Mouse (Mus musculus) midbrain, postnatal 0 days (tissue): ENCODE results near the gene Pmel. TPM values are rescaled to one million over a fixed set of nuclear protein-coding genes. Genes with fewer than 3 reads are reported as not detected.

Experiments
- ATAC-seq: fragments of 200-750 bp; cut with Nextera tagmentation; 2 replicates; pipeline ENCODE4 v1.8.0; 2017; ENCODE audit warnings: moderate number of reproducible peaks, mild to moderate bottlenecking, moderate TSS enrichment, moderate library complexity; ENCODE audit not compliant: low FRiP score
- DNase-seq: peaks from one replicate; pipeline ENCODE4 v3.0.0-alpha.2; 2015; ENCODE audit warnings: low spot score
- H3K27ac ChIP-seq: fragments of 300-500 bp; sonication (generic); 2 replicates; pipeline ENCODE4 v1.5.1; 2014; ENCODE audit warnings: low read depth, mild to moderate bottlenecking, low read length, mixed read lengths
- H3K27me3 ChIP-seq: fragments of 300-500 bp; sonication (generic); 2 replicates; pipeline ENCODE4 v1.6.1; 2014; ENCODE audit warnings: low read length, control low read depth, mixed read lengths; ENCODE audit not compliant: insufficient read depth
- H3K36me3 ChIP-seq: fragments of 300-500 bp; sonication (generic); 2 replicates; pipeline ENCODE4 v1.6.1; 2014; ENCODE audit warnings: low read length, control low read depth, mixed read lengths; ENCODE audit not compliant: insufficient read depth
- H3K4me1 ChIP-seq: fragments of 300-500 bp; sonication (generic); 2 replicates; pipeline ENCODE4 v1.6.1; 2014; ENCODE audit warnings: mild to moderate bottlenecking, control low read depth, antibody characterized with exemption, low read length, mixed read lengths; ENCODE audit not compliant: insufficient read depth
- H3K4me2 ChIP-seq: fragments of 300-500 bp; sonication (generic); 2 replicates; pipeline ENCODE4 v1.6.1; 2014; ENCODE audit warnings: low read depth, mild to moderate bottlenecking, low read length, mixed read lengths; ENCODE audit not compliant: poor library complexity, severe bottlenecking
- H3K4me3 ChIP-seq: fragments of 300-500 bp; sonication (generic); 2 replicates; pipeline ENCODE4 v1.5.1; 2014; ENCODE audit warnings: low read depth, mild to moderate bottlenecking, low read length, moderate library complexity
- H3K9ac ChIP-seq: fragments of 300-500 bp; sonication (generic); replicated peaks from 2 replicates; pipeline ENCODE4 v1.6.1; 2014; ENCODE audit warnings: mild to moderate bottlenecking, low read length, moderate library complexity, mixed read lengths; ENCODE audit not compliant: poor library complexity, severe bottlenecking
- H3K9me3 ChIP-seq: fragments of 300-500 bp; sonication (generic); 2 replicates; pipeline ENCODE4 v1.6.1; 2016; ENCODE audit warnings: low read length, control low read depth
- CTCF ChIP-seq: IDR thresholded peaks from 2 replicates; pipeline ENCODE4 v1.5.1; 2016; ENCODE audit warnings: antibody characterized with exemption, mild to moderate bottlenecking
- WGBS: fragments of 180-500 bp; shearing (Covaris S2); extraction: QIAGEN DNeasy Blood & Tissue Kit; methylation state at CpG from one replicate; pipeline ENCODE4 v1.1.7; 2014; 5-methylcytosine and 5-hydroxymethylcytosine counted together
- polyA plus RNA-seq: library from polyadenylated mRNA; unstranded; fragments of >200 nt; fragmentation: Nextera tagmentation; extraction: Ambion mirVana; gene quantifications from 2 replicates; pipeline ENCODE4 v1.2.1, GENCODE M21; 2015
- total RNA-seq: library from RNA; depleted of rRNA; stranded (reverse); fragments of >200 nt; gene quantifications from 2 replicates; pipeline ENCODE4 v1.2.3, GENCODE M21; 2014; rRNA removed

Pmel gene
- total and polyA plus RNA-seq, 2 experiments from 2014 or later: 1.0 to 3.4 TPM

- H3K4me1 ChIP-seq: peaks cover 6% of the 10 kb centered on the region; the same call in 1 of the 2 replicates
- peaks cover 6% of the 10 kb centered on the region; the same call in 1 of the 2 replicates for H3K27me3 ChIP-seq
- ATAC-seq (no peak), DNase-seq (no peak)
- no peak for TF ChIP-seq CTCF
- H3K9ac ChIP-seq: peak overlapping the region; percentile 78; the same call in 1 of the 2 replicates
- peak overlapping the region; percentile 66 for H3K4me3 ChIP-seq
- H3K9me3 ChIP-seq: no peaks in the 10 kb centered on the region
- WGBS: 40% methylated on average over 9 of the region's 9 CpGs
- H3K4me2 ChIP-seq: peak overlapping the region; percentile 88
- H3K27ac ChIP-seq: peak overlapping the region; percentile 91
- H3K36me3 ChIP-seq: no peaks in the 10 kb centered on the region
These were observed 43.1 kb downstream of the Pmel start for GRCm38 (mm10) chr10:128746972-128747645.

GRCm38 (mm10) chr10:128747646-128748251 lies 43.8 kb downstream of the Pmel start, which contains the start of gene Pym1:
Gene Pym1, plus strand, starts transcription at chr10:128747889.
- H3K4me2 ChIP-seq: peak within 1 kb of the TSS; percentile 88
- peak within 1 kb of the TSS; percentile 66 for H3K4me3 ChIP-seq
- H3K4me1 ChIP-seq: peaks cover 6% of the 10 kb centered on the region; the same call in 1 of the 2 replicates
- peak; percentile 52 for ATAC-seq
- H3K9me3 ChIP-seq: no peaks in the 10 kb centered on the region
- TF ChIP-seq CTCF: no peak
- peak within 1 kb of the TSS; percentile 91 for H3K27ac ChIP-seq
- H3K36me3 ChIP-seq: no peaks in the 10 kb centered on the region
- WGBS: under 1% methylated on average over 36 of the region's 36 CpGs
- H3K9ac ChIP-seq: peak within 1 kb of the TSS; percentile 78
- DNase-seq: peak; percentile 34
- no peaks in the 10 kb centered on the region for H3K27me3 ChIP-seq

GRCm38 (mm10) chr10:128748252-128748864 lies 44.4 kb downstream of the Pmel start:
- DNase-seq (peak; percentile 95), ATAC-seq (peak; percentile 93)
- peak; percentile 65 for TF ChIP-seq CTCF
- Histone ChIP-seq H3K27me3 (no peaks in the 10 kb centered on the region), H3K36me3 (no peaks in the 10 kb centered on the region), H3K4me3 (peak overlapping the region; percentile 66), H3K27ac (peak overlapping the region; percentile 91), H3K9me3 (no peaks in the 10 kb centered on the region), H3K4me1 (peaks cover 6% of the 10 kb centered on the region; the same call in 1 of the 2 replicates), H3K9ac (peak overlapping the region; percentile 78), H3K4me2 (peak overlapping the region; percentile 88)
- under 1% methylated on average over 37 of the region's 37 CpGs for WGBS

Other genes with a start within 250 kb of the Pmel start
- gene Smarcc2, start 244.9 kb upstream of the Pmel start, total RNA-seq: 216 and 233 TPM in 2 replicates
- gene Smarcc2, start 244.9 kb upstream of the Pmel start, polyA plus RNA-seq: 129 and 143 TPM in 2 replicates
- gene Myl6, start 210.1 kb upstream of the Pmel start, total RNA-seq: 648 and 715 TPM in 2 replicates
- 946 and 1,057 TPM in 2 replicates for gene Myl6, start 210.1 kb upstream of the Pmel start, polyA plus RNA-seq
- gene Myl6b, start 205.5 kb upstream of the Pmel start, total RNA-seq: 24.6 and 28.6 TPM in 2 replicates
- 4.9 and 5.4 TPM in 2 replicates for gene Myl6b, start 205.5 kb upstream of the Pmel start, polyA plus RNA-seq
- gene Esyt1, start 178.3 kb upstream of the Pmel start, total RNA-seq: 16.2 and 16.6 TPM in 2 replicates
- 7.3 and 7.4 TPM in 2 replicates for gene Esyt1, start 178.3 kb upstream of the Pmel start, polyA plus RNA-seq
- gene Zc3h10, start 156.4 kb upstream of the Pmel start, total RNA-seq: 20.6 and 30.3 TPM in 2 replicates
- 12.0 and 12.5 TPM in 2 replicates for gene Zc3h10, start 156.4 kb upstream of the Pmel start, polyA plus RNA-seq
- 772 and 807 TPM in 2 replicates for gene Rpl41, start 154.9 kb upstream of the Pmel start, total RNA-seq
- 2,464 and 2,473 TPM in 2 replicates for gene Rpl41, start 154.9 kb upstream of the Pmel start, polyA plus RNA-seq
- gene Pa2g4, start 138.2 kb upstream of the Pmel start, total RNA-seq: 78.0 and 82.4 TPM in 2 replicates
- 107 and 110 TPM in 2 replicates for gene Pa2g4, start 138.2 kb upstream of the Pmel start, polyA plus RNA-seq
- 1.1 and 1.2 TPM in 2 replicates for gene Erbb3, start 114.5 kb upstream of the Pmel start, total RNA-seq
- gene Erbb3, start 114.5 kb upstream of the Pmel start, polyA plus RNA-seq: 0.21 and 0.33 TPM in 2 replicates
- gene Rps26, start 77.4 kb upstream of the Pmel start, total RNA-seq: 1,580 and 1,646 TPM in 2 replicates
- gene Rps26, start 77.4 kb upstream of the Pmel start, polyA plus RNA-seq: 382 and 398 TPM in 2 replicates
- gene Ikzf4, start 58.2 kb upstream of the Pmel start, total RNA-seq: 21.9 and 26.2 TPM in 2 replicates
- gene Ikzf4, start 58.2 kb upstream of the Pmel start, polyA plus RNA-seq: 16.8 and 17.9 TPM in 2 replicates
- gene Suox, start 30.1 kb upstream of the Pmel start, total RNA-seq: 11.5 and 15.7 TPM in 2 replicates
- 8.9 and 11.8 TPM in 2 replicates for gene Suox, start 30.1 kb upstream of the Pmel start, polyA plus RNA-seq
- 129 and 131 TPM in 2 replicates for gene Rab5b, start 7.9 kb upstream of the Pmel start, total RNA-seq
- 112 and 115 TPM in 2 replicates for gene Rab5b, start 7.9 kb upstream of the Pmel start, polyA plus RNA-seq
- gene Cdk2, start 836 bp downstream of the Pmel start, total RNA-seq: 7.8 and 11.1 TPM in 2 replicates
- gene Cdk2, start 836 bp downstream of the Pmel start, polyA plus RNA-seq: 8.7 and 10.7 TPM in 2 replicates
- 4.5 and 7.5 TPM in 2 replicates for gene Dgka, start 40.7 kb downstream of the Pmel start, total RNA-seq
- 4.9 and 5.1 TPM in 2 replicates for gene Dgka, start 40.7 kb downstream of the Pmel start, polyA plus RNA-seq
- gene Pym1, start 43.7 kb downstream of the Pmel start, total RNA-seq: 54.9 and 60.1 TPM in 2 replicates
- gene Pym1, start 43.7 kb downstream of the Pmel start, polyA plus RNA-seq: 48.0 and 52.2 TPM in 2 replicates
- gene Mmp19, start 86.7 kb downstream of the Pmel start, total RNA-seq: 1.3 and 1.8 TPM in 2 replicates
- 0.29 and 0.54 TPM in 2 replicates for gene Mmp19, start 86.7 kb downstream of the Pmel start, polyA plus RNA-seq
- gene Dnajc14, start 99.9 kb downstream of the Pmel start, total RNA-seq: 31.4 and 39.4 TPM in 2 replicates
- gene Dnajc14, start 99.9 kb downstream of the Pmel start, polyA plus RNA-seq: 34.6 and 37.7 TPM in 2 replicates
- gene Tmem198b, start 100.2 kb downstream of the Pmel start, total RNA-seq: 18.6 and 21.8 TPM in 2 replicates
- gene Tmem198b, start 100.2 kb downstream of the Pmel start, polyA plus RNA-seq: 17.1 and 18.9 TPM in 2 replicates
- 30.7 and 36.8 TPM in 2 replicates for gene Sarnp, start 113.1 kb downstream of the Pmel start, total RNA-seq
- gene Sarnp, start 113.1 kb downstream of the Pmel start, polyA plus RNA-seq: 120 and 126 TPM in 2 replicates
- gene Ormdl2, start 117.5 kb downstream of the Pmel start, total RNA-seq: 6.9 and 11.1 TPM in 2 replicates
- 15.0 and 15.6 TPM in 2 replicates for gene Ormdl2, start 117.5 kb downstream of the Pmel start, polyA plus RNA-seq
- 16.9 and 22.4 TPM in 2 replicates for gene Gdf11, start 187.5 kb downstream of the Pmel start, total RNA-seq
- 6.5 and 7.5 TPM in 2 replicates for gene Gdf11, start 187.5 kb downstream of the Pmel start, polyA plus RNA-seq
- 16.6 and 28.6 TPM in 2 replicates for gene Cd63, start 196.8 kb downstream of the Pmel start, total RNA-seq
- gene Cd63, start 196.8 kb downstream of the Pmel start, polyA plus RNA-seq: 231 and 238 TPM in 2 replicates
- 8.8 and 10.5 TPM in 2 replicates for gene Rdh5, start 218.7 kb downstream of the Pmel start, total RNA-seq
- gene Rdh5, start 218.7 kb downstream of the Pmel start, polyA plus RNA-seq: 8.8 and 10.8 TPM in 2 replicates
- 87.8 and 100 TPM in 2 replicates for gene Bloc1s1, start 219.8 kb downstream of the Pmel start, total RNA-seq
- 240 and 265 TPM in 2 replicates for gene Bloc1s1, start 219.8 kb downstream of the Pmel start, polyA plus RNA-seq
- gene Itga7, start 229.6 kb downstream of the Pmel start, total RNA-seq: 18.9 and 23.3 TPM in 2 replicates
- 13.6 and 14.0 TPM in 2 replicates for gene Itga7, start 229.6 kb downstream of the Pmel start, polyA plus RNA-seq